Mouse (Mus musculus): Measurements from ENCODE around the gene Cdh26. TPM values are rescaled to one million over a fixed set of nuclear protein-coding genes. Genes with fewer than 3 reads are reported as not detected.

Gene Cdh26
- 0.21 and 0.46 TPM in 2 replicates for polyA plus RNA-seq (2016; fragmentation: Nextera tagmentation; extraction: Ambion mirVana)

- Histone ChIP-seq H3K27me3 (no peaks in the 10 kb centered on the region), H3K4me1 (replicated peaks) (peaks cover 11% of the 10 kb centered on the region), H3K4me3 (replicated peaks) (no peak within 1 kb of the TSS), H3K9ac (replicated peaks) (no peak within 1 kb of the TSS), H3K27ac (no peak within 1 kb of the TSS), H3K9me3 (no peaks in the 10 kb centered on the region), H3K36me3 (no peaks in the 10 kb centered on the region), H3K4me2 (no peak within 1 kb of the TSS)
- WGBS: 89% methylated on average over 4 of the region's 4 CpGs
- ATAC-seq (ENCODE audit: insufficient number of reproducible peaks, insufficient read depth, low FRiP score, low TSS enrichment, low read depth): no peak
Observed at GRCm38 (mm10) chr2:178430231-178430630, at the start of gene Cdh26. TSS of gene Cdh26 (plus strand) at chr2:178430531.

DNA sequence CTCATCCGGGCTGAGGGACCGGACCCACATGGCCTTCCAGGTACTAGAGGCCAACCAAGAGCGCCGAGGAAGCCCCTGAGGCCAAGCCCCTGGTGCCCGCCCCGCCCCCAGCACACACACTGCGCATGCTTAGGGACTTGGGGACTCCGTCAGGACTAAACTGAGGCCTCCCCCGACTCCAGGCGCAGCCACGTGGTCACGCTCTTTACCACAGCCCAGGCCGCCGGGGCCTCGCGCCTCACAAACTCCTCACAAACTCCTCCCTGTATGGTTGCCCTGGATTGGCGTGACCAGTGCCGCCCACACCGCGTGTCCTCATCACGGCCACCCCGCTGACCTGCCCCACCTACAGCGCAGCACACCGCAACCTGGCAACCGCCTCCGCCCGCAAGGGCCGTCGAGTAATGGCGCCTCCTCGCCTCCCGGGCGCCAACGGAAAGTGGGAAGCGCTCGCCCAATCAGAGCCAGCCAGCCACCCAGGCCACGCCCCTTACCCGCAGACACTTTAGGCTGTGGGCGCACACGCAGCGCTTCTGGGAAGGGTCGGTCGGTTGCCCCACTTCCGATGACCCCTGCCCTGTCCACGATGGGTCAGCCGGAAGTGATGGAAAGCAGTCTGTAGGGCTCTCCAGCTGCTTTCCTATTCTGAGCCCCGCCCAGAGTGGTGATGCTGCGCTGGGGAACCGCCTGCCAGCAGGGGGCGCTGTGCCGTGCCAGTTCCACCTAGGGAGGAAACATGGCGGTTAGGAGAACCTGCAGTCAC is 23.1 kb upstream of the Cdh26 start, which contains the start of gene Sycp2:
Gene Sycp2, minus strand, starts transcription at position 633 of the 763 bp plus-strand sequence.
- Histone ChIP-seq H3K27ac (no peak within 1 kb of the TSS), H3K9me3 (peaks cover 9% of the 10 kb centered on the region; the same call in 1 of the 2 replicates), H3K9ac (replicated peaks) (no peak within 1 kb of the TSS), H3K4me1 (replicated peaks) (peaks cover 7% of the 10 kb centered on the region; the same call in 1 of the 2 replicates), H3K36me3 (no peaks in the 10 kb centered on the region), H3K27me3 (peaks cover 10% of the 10 kb centered on the region), H3K4me3 (replicated peaks) (no peak within 1 kb of the TSS), H3K4me2 (no peak within 1 kb of the TSS)
- 81% methylated on average over 52 of the region's 52 CpGs for WGBS
- peak; percentile 68; the same call in 1 of the 2 replicates for ATAC-seq (ENCODE audit: insufficient number of reproducible peaks, insufficient read depth, low FRiP score, low TSS enrichment, low read depth)

GRCm38 (mm10) chr2:178409024-178409423 is 21.3 kb upstream of the Cdh26 start:
- Histone ChIP-seq H3K27ac (no peak overlapping the region), H3K4me1 (replicated peaks) (peaks cover 15% of the 10 kb centered on the region), H3K9ac (replicated peaks) (no peak overlapping the region), H3K4me2 (no peak overlapping the region), H3K27me3 (peaks cover 28% of the 10 kb centered on the region), H3K9me3 (peaks cover 9% of the 10 kb centered on the region; the same call in 1 of the 2 replicates), H3K4me3 (replicated peaks) (no peak overlapping the region), H3K36me3 (no peaks in the 10 kb centered on the region)
- 59% methylated on average over 1 of the region's 1 CpGs for WGBS
- no peak for ATAC-seq (ENCODE audit: insufficient number of reproducible peaks, insufficient read depth, low FRiP score, low TSS enrichment, low read depth)

DNA sequence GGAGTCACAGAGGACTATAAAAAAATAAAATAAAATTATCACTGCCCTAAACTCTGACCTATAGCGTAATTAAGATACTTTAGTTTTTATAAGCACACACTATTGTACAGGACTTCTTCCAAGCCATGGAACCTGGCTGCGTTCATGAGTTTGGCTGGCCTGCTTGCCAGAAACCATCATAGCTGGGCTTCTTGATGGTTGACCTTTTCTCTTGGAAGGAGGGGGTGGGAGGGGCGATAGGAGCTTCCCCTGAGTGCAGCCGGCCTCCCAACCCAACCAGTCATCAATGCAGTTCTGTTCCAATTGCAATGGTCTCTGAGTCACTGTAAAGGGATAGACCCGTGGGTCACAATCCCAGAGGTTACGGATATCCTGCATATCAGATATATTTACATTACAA is 20.0 kb upstream of the Cdh26 start:
- no peak overlapping the region for H3K9ac ChIP-seq (replicated peaks)
- no peak for ATAC-seq (ENCODE audit: insufficient number of reproducible peaks, insufficient read depth, low FRiP score, low TSS enrichment, low read depth)
- H3K9me3 ChIP-seq: peaks cover 9% of the 10 kb centered on the region; the same call in 1 of the 2 replicates
- no peak overlapping the region for H3K4me2 ChIP-seq
- peaks cover 39% of the 10 kb centered on the region for H3K27me3 ChIP-seq
- no peaks in the 10 kb centered on the region for H3K36me3 ChIP-seq
- WGBS: 76% methylated on average over 6 of the region's 6 CpGs
- H3K4me3 ChIP-seq (replicated peaks): no peak overlapping the region
- no peak overlapping the region for H3K27ac ChIP-seq
- peaks cover 23% of the 10 kb centered on the region for H3K4me1 ChIP-seq (replicated peaks)

GRCm38 (mm10) chr2:178412598-178412997 is 17.7 kb upstream of the Cdh26 start:
- no peak for ATAC-seq (ENCODE audit: insufficient number of reproducible peaks, insufficient read depth, low FRiP score, low TSS enrichment, low read depth)
- Histone ChIP-seq H3K36me3 (no peaks in the 10 kb centered on the region), H3K9me3 (peaks cover 2% of the 10 kb centered on the region; the same call in 1 of the 2 replicates), H3K4me1 (replicated peaks) (peaks cover 27% of the 10 kb centered on the region), H3K4me2 (0 out of 2 replicates have a peak overlapping the region, but pooled peaks have one; percentile 98), H3K9ac (replicated peaks) (no peak overlapping the region), H3K27ac (no peak overlapping the region), H3K4me3 (replicated peaks) (no peak overlapping the region), H3K27me3 (peaks cover 39% of the 10 kb centered on the region)
- 66% methylated on average over 6 of the region's 6 CpGs for WGBS

GRCm38 (mm10) chr2:178413081-178413480 is 17.2 kb upstream of the Cdh26 start:
- Histone ChIP-seq H3K27ac (no peak overlapping the region), H3K4me2 (peak overlapping the region; percentile 98), H3K4me1 (replicated peaks) (peaks cover 27% of the 10 kb centered on the region), H3K27me3 (peaks cover 39% of the 10 kb centered on the region), H3K36me3 (peaks cover 3% of the 10 kb centered on the region; the same call in 1 of the 2 replicates), H3K9me3 (no peaks in the 10 kb centered on the region), H3K9ac (replicated peaks) (no peak overlapping the region), H3K4me3 (replicated peaks) (peak overlapping the region; percentile 74)
- 57% methylated on average over 13 of the region's 13 CpGs for WGBS
- no peak for ATAC-seq (ENCODE audit: insufficient number of reproducible peaks, insufficient read depth, low FRiP score, low TSS enrichment, low read depth)

DNA sequence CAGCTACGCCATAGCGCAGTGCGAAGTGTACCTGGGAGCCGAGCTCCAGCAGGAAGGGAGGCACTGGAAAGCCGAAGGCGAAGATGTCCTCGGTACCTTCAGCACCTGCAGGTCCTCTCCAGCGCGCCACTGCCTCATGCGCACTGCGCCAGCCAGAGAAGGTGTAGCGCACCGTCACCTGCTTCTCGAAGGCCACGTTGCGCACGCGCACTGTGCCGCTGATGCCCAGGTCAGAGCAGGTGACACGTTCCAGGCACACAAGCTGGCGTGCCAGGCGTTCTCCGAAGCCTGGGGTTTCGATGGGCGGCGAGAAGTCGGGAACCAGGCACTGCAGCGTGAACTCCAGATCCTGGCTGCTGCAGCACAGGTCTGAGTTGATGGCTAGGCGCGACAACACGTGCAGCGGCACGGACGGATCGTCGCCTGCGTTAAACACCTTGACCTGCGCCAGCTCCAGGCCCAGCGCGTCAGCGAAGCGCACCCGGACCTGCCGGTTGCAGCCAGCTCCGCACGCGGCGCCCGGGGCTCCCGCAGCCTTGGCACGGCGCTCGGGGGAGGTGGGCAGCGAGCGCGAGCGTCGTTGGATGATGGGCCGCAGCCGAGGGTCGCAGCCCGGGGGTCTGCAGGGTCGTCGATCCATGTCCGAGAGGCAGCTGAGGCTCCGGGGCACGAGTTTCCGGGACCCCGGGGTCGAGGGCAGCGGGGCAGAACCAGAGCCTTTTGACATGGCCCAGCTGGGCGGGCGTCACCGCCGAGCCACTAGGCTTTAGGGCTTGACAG is 16.7 kb upstream of the Cdh26 start:
- ATAC-seq (ENCODE audit: insufficient number of reproducible peaks, insufficient read depth, low FRiP score, low TSS enrichment, low read depth): 0 out of 2 replicates have a peak, but pooled peaks have one; percentile 9
- WGBS: 13% methylated on average over 75 of the region's 75 CpGs
- no peak overlapping the region for H3K27ac ChIP-seq

GRCm38 (mm10) chr2:178414261-178415149 is 15.8 kb upstream of the Cdh26 start, which contains the start of the genes Ppp1r3d and Fam217b:
TSS of gene Ppp1r3d (minus strand) at chr2:178414472.
TSS of gene Fam217b (plus strand) at chr2:178414524.
- WGBS: under 1% methylated on average over 52 of the region's 74 CpGs

More for the DNA sequence above, 16.7 kb upstream of the Cdh26 start:
- Histone ChIP-seq H3K27me3 (peaks cover 39% of the 10 kb centered on the region), H3K36me3 (peaks cover 6% of the 10 kb centered on the region; the same call in 1 of the 2 replicates), H3K4me1 (replicated peaks) (peaks cover 27% of the 10 kb centered on the region), H3K9ac (replicated peaks) (peak overlapping the region; percentile 68), H3K4me3 (replicated peaks) (peak overlapping the region; percentile 74), H3K9me3 (no peaks in the 10 kb centered on the region), H3K4me2 (peak overlapping the region; percentile 98)

DNA sequence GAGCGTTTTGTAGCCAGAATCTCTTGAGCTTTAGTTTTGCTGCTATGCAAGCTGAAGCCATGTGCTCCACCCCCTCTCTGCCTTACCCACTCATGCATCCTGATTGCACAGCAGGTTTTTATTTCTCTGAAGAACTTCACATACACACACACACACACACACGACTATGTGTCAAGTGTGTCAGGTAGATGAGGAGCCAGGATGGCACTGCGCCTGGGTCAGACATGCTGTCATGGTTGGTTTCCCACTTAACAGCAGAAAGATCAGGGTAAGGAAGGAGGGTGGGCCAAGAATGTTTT is 15.2 kb upstream of the Cdh26 start:
- peaks cover 39% of the 10 kb centered on the region for H3K27me3 ChIP-seq
- peaks cover 27% of the 10 kb centered on the region for H3K4me1 ChIP-seq (replicated peaks)
- peak overlapping the region; percentile 74 for H3K4me3 ChIP-seq (replicated peaks)
- peak overlapping the region; percentile 98 for H3K4me2 ChIP-seq
- H3K9ac ChIP-seq (replicated peaks): peak overlapping the region; percentile 68; the same call in 1 of the 2 replicates
- H3K36me3 ChIP-seq: peaks cover 13% of the 10 kb centered on the region; the same call in 1 of the 2 replicates
- no peak for ATAC-seq (ENCODE audit: insufficient number of reproducible peaks, insufficient read depth, low FRiP score, low TSS enrichment, low read depth)
- no peaks in the 10 kb centered on the region for H3K9me3 ChIP-seq
- no peak overlapping the region for H3K27ac ChIP-seq
- 38% methylated on average over 3 of the region's 3 CpGs for WGBS

More at GRCm38 (mm10) chr2:178414261-178415149, 15.8 kb upstream of the Cdh26 start, which contains the start of the genes Ppp1r3d and Fam217b:
- peak within 1 kb of the TSS; percentile 68 for H3K9ac ChIP-seq (replicated peaks)
- H3K4me2 ChIP-seq: peak within 1 kb of the TSS; percentile 98
- peak within 1 kb of the TSS; percentile 74 for H3K4me3 ChIP-seq (replicated peaks)
- H3K4me1 ChIP-seq (replicated peaks): peaks cover 27% of the 10 kb centered on the region
- H3K9me3 ChIP-seq: no peaks in the 10 kb centered on the region
- H3K27me3 ChIP-seq: peaks cover 39% of the 10 kb centered on the region
- peak within 1 kb of the TSS; percentile 64; the same call in 1 of the 2 replicates for H3K27ac ChIP-seq
- peak; percentile 81 for ATAC-seq (ENCODE audit: insufficient number of reproducible peaks, insufficient read depth, low FRiP score, low TSS enrichment, low read depth)
- peaks cover 13% of the 10 kb centered on the region; the same call in 1 of the 2 replicates for H3K36me3 ChIP-seq

- Histone ChIP-seq H3K4me1 (replicated peaks) (peaks cover 36% of the 10 kb centered on the region), H3K9me3 (no peaks in the 10 kb centered on the region), H3K36me3 (peaks cover 13% of the 10 kb centered on the region; the same call in 1 of the 2 replicates), H3K27me3 (peaks cover 34% of the 10 kb centered on the region), H3K4me2 (no peak overlapping the region), H3K9ac (replicated peaks) (no peak overlapping the region), H3K27ac (no peak overlapping the region), H3K4me3 (replicated peaks) (no peak overlapping the region)
- 71% methylated on average over 13 of the region's 13 CpGs for WGBS
- ATAC-seq (ENCODE audit: insufficient number of reproducible peaks, insufficient read depth, low FRiP score, low TSS enrichment, low read depth): no peak
Observed at GRCm38 (mm10) chr2:178416427-178416826, 13.9 kb upstream of the Cdh26 start.
